Mouse (Mus musculus): Measurements from ENCODE around the gene Ell. TPM values are rescaled to one million over a fixed set of nuclear protein-coding genes. Genes with fewer than 3 reads are reported as not detected.

The Ell gene
- 21.8 and 22.9 TPM in 2 replicates for polyA plus RNA-seq (2012; rRNA removed)

GRCm38 (mm10) chr8:70539077-70539813, at the start of gene Ell:
TSS of gene Ell (plus strand) at chr8:70539457.

GRCm38 (mm10) chr8:70492664-70493640, 46.3 kb upstream of the Ell start, which contains the start of gene Crlf1:
TSS of gene Crlf1 (plus strand) at chr8:70493158.

GRCm38 (mm10) chr8:70506328-70507026, 32.8 kb upstream of the Ell start, which contains the start of gene Rex1bd:
TSS of gene Rex1bd (minus strand) at chr8:70506752.

GRCm38 (mm10) chr8:70510228-70510915, 28.9 kb upstream of the Ell start, which contains the start of gene Uba52:
TSS of gene Uba52 (minus strand) at chr8:70510801.

GRCm38 (mm10) chr8:70527512-70528181, 11.6 kb upstream of the Ell start, which contains the start of the genes Fkbp8 and Kxd1:
TSS of gene Fkbp8 (plus strand) at chr8:70527724.
TSS of gene Kxd1 (minus strand) at chr8:70527956.

GRCm38 (mm10) chr8:70593961-70594609, 54.8 kb downstream of the Ell start, which contains the start of gene Isyna1:
TSS of gene Isyna1 (plus strand) at chr8:70594373.

GRCm38 (mm10) chr8:70608749-70609367, 69.6 kb downstream of the Ell start, which contains the start of gene Ssbp4:
TSS of gene Ssbp4 (minus strand) at chr8:70608872.

GRCm38 (mm10) chr8:70615894-70616293, 76.6 kb downstream of the Ell start, which contains the start of gene Lrrc25:
TSS of gene Lrrc25 (plus strand) at chr8:70616155.

GRCm38 (mm10) chr8:70632346-70632892, 93.2 kb downstream of the Ell start, which contains the start of gene Gdf15:
TSS of gene Gdf15 (minus strand) at chr8:70632456.

Other genes with a start within 250 kb of the Ell start
- gene Ddx49, start 237.0 kb upstream of the Ell start, polyA plus RNA-seq (2012; rRNA removed) = 53.5 and 59.7 TPM in 2 replicates
- gene Cope, start 236.9 kb upstream of the Ell start, polyA plus RNA-seq (2012; rRNA removed) = 260 and 266 TPM in 2 replicates
- 37.7 and 45.2 TPM in 2 replicates for gene Cers1, start 223.7 kb upstream of the Ell start, polyA plus RNA-seq (2012; rRNA removed)
- gene Gdf1, start 209.6 kb upstream of the Ell start, polyA plus RNA-seq (2012; rRNA removed) = 13.0 and 13.6 TPM in 2 replicates
- 18.0 and 25.0 TPM in 2 replicates for gene Upf1, start 186.2 kb upstream of the Ell start, polyA plus RNA-seq (2012; rRNA removed)
- 0.19 and 0.36 TPM in 2 replicates for gene Comp, start 165.9 kb upstream of the Ell start, polyA plus RNA-seq (2012; rRNA removed)
- 48.8 and 63.0 TPM in 2 replicates for gene Crtc1, start 99.9 kb upstream of the Ell start, polyA plus RNA-seq (2012; rRNA removed)
- gene Klhl26, start 62.5 kb upstream of the Ell start, polyA plus RNA-seq (2012; rRNA removed) = 45.0 and 47.6 TPM in 2 replicates
- gene Tmem59l, start 52.1 kb upstream of the Ell start, polyA plus RNA-seq (2012; rRNA removed) = 93.1 and 93.2 TPM in 2 replicates
- 21.4 and 29.2 TPM in 2 replicates for gene Crlf1, start 46.3 kb upstream of the Ell start, polyA plus RNA-seq (2012; rRNA removed)
- gene Rex1bd, start 32.7 kb upstream of the Ell start, polyA plus RNA-seq (2012; rRNA removed) = 208 and 217 TPM in 2 replicates
- 1,219 and 1,269 TPM in 2 replicates for gene Uba52, start 28.7 kb upstream of the Ell start, polyA plus RNA-seq (2012; rRNA removed)
- 515 and 521 TPM in 2 replicates for gene Fkbp8, start 11.7 kb upstream of the Ell start, polyA plus RNA-seq (2012; rRNA removed)
- gene Kxd1, start 11.5 kb upstream of the Ell start, polyA plus RNA-seq (2012; rRNA removed) = 36.9 and 38.8 TPM in 2 replicates
- 198 and 208 TPM in 2 replicates for gene Isyna1, start 54.9 kb downstream of the Ell start, polyA plus RNA-seq (2012; rRNA removed)
- 201 and 212 TPM in 2 replicates for gene Ssbp4, start 69.4 kb downstream of the Ell start, polyA plus RNA-seq (2012; rRNA removed)
- 0.78 and 0.87 TPM in 2 replicates for gene Lrrc25, start 76.7 kb downstream of the Ell start, polyA plus RNA-seq (2012; rRNA removed)
- gene Gdf15, start 93.0 kb downstream of the Ell start, polyA plus RNA-seq (2012; rRNA removed) = 0.16 and 0.32 TPM in 2 replicates
- gene Pgpep1, start 120.9 kb downstream of the Ell start, polyA plus RNA-seq (2012; rRNA removed) = 45.7 and 46.8 TPM in 2 replicates
- gene Lsm4, start 133.8 kb downstream of the Ell start, polyA plus RNA-seq (2012; rRNA removed) = 153 and 155 TPM in 2 replicates
- gene Jund, start 159.5 kb downstream of the Ell start, polyA plus RNA-seq (2012; rRNA removed) = 201 and 210 TPM in 2 replicates
- gene Iqcn, start 164.0 kb downstream of the Ell start, polyA plus RNA-seq (2012; rRNA removed) = 0.12 and 0.14 TPM in 2 replicates
- not detected in 2 replicates for gene Gm3336, start 179.1 kb downstream of the Ell start, polyA plus RNA-seq (2012; rRNA removed)
- gene Pde4c, start 184.3 kb downstream of the Ell start, polyA plus RNA-seq (2012; rRNA removed) = 1.1 and 1.2 TPM in 2 replicates
- 582 and 635 TPM in 2 replicates for gene Rab3a, start 215.2 kb downstream of the Ell start, polyA plus RNA-seq (2012; rRNA removed)
- 27.0 and 27.4 TPM in 2 replicates for gene Mpv17l2, start 221.5 kb downstream of the Ell start, polyA plus RNA-seq (2012; rRNA removed)
- 138 and 151 TPM in 2 replicates for gene Pik3r2, start 237.3 kb downstream of the Ell start, polyA plus RNA-seq (2012; rRNA removed)